Mouse (Mus musculus): Measurements from ENCODE around the gene Cenps.
"Not testable (repeated sequence)": the region's sequence is repeated elsewhere in the genome, so short reads cannot be mapped to it uniquely, and the experiment has no call there.

Cenps gene

DNA sequence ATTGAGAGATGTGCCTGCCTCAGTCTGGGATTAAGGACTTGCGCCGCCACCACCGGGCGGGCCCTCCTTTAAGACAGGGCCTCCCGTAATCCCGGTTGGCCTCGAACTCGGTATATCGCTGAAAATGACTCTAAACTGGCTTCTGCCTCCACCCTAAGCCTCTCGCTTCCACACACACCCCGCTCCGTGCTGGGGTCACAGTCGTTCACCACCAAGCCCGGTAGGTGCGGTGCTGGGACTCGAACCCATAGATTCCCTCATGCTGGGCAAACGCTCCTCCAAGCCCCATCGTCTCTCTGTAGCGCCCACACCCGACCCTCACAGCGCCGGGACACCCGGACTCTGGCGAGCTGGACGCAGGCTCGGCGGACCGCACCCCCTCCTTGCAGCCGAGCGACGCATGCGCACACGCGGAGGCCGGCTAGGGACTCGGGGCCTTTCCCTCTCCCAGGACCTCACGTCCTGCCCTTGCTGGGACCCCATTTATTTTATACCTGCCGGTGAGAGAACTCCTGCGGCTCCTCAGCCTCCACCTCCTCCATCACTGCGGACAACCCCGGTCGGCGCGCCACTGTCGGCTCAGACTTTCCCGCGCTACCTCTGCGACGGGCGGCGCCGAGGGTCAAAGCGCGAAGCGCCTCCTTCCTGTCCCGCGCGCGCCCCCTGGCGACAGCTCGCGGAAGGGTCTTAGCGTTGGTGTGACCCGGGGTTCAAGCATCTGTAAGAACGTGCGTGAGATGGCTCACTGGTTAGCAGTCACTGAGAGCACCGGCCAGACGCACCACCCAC lies at the start of gene Cenps:
TSS of gene Cenps (minus strand) at position 648 of the 789 bp plus-strand sequence.
- DNase-seq (ENCODE audit: low read depth, low spot score): peak; percentile 92

DNA sequence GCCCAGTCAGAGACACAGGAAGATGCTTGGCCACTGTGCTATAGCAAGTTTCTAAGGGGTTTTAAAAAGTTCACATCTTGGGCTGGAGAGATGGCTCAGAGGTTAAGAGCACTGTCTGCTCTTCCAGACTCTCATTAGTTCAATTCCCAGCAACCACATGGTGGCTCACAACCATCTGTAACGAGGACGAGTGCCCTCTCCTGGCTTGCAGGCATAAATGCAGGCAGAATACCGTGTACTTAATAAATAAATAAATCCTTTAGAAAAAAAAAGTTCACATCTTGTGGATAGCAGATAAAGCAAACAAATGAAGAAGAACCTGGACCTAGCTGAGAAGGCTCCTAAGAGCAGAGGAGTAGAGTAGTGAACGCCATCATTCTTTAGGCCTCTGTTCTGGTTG lies 45.3 kb upstream of the Cenps start:
- DNase-seq (ENCODE audit: low read depth, low spot score): peak; percentile 72

DNA sequence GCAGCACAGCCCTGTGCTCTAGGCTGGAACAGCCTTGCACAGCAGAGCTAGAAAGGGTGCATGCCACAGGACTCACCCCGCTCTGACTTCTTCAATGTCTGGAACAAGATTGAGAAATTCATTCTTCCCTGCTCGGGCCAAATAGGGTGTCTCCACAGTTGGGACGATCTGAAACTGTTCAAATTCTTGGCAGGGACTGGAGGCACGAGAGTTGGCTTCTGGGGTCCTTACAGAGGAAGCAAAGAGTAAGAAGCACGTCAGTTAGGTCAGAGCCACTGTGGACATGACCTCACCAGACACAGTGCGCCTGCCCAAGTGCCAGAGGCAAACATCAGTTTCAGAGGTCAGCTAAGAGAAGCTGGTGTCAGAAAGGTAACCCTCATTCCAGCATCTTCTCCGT lies 44.8 kb upstream of the Cenps start:
- DNase-seq (ENCODE audit: low read depth, low spot score): no peak

DNA sequence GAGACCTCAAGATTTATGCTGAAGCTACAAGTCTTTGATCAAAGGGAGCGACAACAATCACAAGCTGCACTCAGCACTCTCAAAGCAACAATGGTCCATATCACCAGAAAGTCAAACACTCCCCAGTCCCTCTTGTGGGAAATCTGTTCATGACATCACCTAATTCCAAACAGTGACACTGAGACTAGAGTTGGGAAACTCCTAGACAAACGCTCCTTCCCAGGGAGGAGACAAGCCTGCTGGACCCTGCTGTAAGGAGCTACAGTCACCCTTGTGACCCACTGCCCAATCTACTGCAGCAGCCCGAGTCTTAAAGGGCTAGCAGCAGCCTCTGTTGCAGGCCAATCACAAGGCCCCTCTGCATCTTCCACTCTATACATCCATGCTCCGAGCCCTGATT lies 42.1 kb upstream of the Cenps start:
- DNase-seq (ENCODE audit: low read depth, low spot score): no peak

DNA sequence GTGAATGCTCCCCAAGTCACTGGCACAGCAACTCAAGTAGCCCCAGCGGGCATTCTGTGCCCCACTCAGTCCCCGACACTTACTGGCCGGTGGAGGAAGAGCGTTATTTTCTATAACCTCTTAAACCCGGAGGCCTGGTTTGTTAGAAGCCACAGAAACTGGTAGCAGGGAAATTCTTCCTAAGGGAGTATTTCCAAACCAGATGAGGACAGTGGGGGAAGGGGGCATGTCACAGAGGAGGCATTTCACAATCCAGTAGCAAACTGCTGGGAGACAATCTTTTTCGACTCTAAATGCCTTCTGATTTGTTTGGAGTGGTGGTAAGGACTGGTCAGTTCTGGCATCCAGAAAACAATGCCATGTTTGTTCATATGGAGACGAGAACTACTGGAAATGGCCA lies 41.7 kb upstream of the Cenps start:
- no peak for DNase-seq (ENCODE audit: low read depth, low spot score)

DNA sequence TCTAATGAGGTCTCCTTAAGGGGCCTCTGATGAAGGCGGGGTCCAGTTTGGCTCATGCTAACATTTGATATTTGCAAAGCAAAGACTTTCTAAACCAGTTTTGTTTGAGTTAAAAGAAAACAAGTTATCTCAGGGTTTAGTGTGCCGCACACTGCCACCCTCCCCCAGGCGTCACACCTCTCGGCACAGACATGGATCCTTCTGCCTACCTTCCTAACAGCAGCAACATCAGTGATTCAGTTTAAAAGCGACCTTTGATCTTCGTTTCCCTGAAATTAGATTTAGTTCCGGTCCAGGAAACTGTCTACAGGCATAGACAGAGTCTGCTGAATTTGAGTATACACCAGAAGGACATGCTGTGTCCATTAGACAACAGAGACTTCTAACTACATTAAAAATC lies 40.9 kb upstream of the Cenps start:
- no peak for DNase-seq (ENCODE audit: low read depth, low spot score)

DNA sequence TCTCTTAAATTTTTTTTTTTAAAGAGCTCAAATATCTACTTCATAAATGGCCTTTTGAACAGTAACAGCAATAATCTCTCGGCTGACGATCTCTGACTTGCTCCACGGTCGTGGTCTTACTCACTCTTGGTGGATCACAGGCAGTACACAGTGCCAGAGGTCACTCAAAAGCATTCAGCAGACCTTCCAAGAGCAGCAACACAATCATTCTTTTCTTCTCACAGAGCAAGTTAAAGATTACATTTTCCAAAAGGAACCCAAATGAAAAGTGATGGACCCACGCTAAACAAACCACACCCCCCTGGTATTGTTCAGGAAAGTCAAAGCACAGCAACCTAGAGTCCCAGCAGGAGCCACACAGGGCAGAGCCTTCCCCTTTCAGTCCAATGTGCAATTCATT lies 39.6 kb upstream of the Cenps start:
- DNase-seq (ENCODE audit: low read depth, low spot score): no peak

DNA sequence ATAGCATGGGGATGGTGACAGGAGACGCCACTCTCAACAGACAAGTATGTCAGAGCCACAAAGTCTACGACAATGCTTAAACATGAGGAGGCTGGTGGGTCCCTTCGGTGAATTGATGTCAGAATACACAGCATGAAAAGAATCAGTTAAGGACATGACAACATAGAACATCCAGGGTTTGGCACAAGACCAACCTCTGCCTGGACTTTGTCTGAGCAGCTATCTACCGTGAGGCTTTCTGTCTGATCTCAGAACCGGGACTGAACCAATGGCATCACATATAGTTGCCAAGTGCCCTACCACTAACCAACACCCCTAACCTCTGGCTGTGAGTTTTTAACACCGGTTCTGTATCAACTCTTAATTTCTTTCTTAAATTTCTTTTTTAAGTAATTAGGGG lies 39.2 kb upstream of the Cenps start:
- DNase-seq (ENCODE audit: low read depth, low spot score): no peak

DNA sequence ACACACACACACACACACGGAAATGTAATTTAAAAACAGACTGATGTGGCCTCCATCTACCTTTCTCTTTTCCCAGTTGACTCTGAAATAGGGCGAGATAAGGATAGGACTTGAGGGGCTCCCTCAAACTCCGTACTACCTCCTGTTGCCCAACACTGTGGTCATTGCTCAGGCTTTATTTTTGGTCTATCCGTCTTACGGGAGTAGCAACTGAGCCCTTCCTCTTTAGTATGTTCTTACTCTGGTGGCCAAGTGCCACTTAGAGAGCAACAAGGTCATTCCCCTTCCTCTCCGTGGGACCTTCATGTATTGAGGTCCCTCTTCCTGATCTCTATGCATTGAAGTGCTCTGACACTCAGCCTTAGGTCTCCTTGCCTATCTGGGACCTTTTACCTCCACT lies 36.2 kb upstream of the Cenps start:
- no peak for DNase-seq (ENCODE audit: low read depth, low spot score)

DNA sequence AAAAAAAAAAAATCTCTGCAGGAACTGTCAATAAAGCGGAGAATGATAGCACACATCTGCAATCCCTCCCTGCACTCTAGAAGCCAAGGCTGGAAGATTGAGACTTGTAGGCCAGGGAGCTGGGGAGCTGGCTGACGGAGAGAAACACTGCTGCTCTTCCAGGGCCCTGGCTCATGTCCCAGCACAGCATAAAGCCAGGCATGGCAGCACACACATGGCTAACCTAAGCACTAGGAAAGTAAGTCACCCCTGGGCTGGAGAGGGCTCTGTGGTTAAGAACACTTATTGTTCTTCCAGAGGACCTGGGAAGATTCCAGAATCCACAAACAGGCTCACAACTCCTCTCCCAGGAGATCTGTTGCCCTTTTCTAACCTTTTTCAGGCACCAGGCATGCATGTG lies 35.2 kb upstream of the Cenps start:
- DNase-seq (ENCODE audit: low read depth, low spot score): no peak

DNA sequence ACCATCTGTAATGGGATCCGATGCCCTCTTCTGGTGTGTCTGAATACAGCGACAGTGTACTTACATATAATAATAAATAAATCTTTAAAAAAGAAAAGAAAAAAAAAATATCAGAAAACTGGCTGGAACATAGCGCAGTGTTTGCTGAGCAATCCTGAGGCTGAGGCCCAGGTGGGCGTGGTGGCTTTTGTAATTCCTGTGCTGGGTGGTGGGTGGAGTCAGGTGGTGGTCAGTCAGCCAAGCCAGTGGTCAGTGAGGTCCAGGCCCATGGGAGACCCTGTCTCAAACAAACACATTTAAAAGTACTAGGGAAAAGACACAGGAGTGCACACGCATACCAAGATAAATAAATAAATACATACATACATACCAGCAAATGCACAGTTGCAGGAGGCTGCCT lies 34.7 kb upstream of the Cenps start:
- DNase-seq (ENCODE audit: low read depth, low spot score): no peak

DNA sequence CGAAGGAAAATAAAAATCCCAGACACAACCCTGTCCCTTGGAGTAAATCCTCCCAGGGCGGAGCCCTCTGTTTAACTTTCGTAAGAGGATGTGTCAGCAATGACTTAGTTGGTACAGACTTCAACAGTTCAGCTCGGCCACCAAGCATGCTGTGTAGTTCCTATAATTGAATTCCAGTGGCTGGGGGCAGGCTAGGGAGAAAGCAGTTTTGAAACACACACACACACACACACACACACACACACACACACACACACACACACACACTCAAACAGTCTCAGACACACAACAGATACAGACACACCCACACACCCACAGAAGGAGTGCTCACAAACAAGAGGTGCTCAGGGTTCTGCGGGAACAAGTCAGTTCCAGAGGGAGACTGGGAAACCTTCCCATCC lies 34.2 kb upstream of the Cenps start:
- no peak for DNase-seq (ENCODE audit: low read depth, low spot score)

DNA sequence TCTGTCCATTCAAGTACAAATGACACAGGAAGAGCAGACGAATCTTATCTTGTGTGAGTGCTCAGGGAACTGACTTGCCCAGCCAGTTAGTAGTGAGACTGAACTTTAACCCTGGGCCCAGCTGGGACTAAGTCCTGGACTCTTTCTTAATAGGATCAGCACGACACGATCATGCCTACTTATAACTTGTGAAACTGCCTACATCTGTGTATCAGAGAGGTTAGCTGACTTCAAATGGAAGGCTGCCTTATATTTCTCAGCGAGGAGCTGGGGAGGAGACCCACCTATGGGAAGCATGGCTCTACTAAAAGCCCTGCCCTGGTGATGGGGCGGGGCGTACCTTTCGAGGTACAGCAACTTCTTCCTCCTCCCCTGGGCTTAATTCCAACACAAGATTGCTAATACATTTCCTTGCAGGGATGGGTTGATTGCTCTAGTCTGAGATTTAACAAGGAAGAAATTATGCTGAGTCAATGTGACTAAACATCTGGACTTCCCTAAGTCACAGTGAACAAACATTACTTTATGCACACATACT lies 33.0 kb upstream of the Cenps start:
- DNase-seq (ENCODE audit: low read depth, low spot score): no peak

DNA sequence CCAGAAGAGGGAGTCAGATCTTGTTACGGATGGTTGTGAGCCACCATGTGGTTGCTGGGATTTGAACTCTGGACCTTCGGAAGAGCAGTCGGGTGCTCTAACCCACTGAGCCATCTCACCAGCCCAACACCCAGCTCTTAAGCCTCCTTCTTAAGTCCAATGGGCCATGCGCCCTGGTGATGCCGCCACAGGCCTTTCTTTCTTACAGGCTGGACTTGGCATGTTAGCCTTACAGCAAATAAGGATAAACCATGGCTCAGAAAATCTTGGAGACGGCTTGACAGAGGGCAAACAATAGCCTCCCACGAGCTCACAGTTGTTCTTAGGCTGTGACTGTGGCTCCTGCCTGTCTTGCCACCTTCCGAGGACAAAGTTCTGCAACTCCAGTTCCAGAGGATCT lies 32.5 kb upstream of the Cenps start:
- not testable (repeated sequence) for DNase-seq (ENCODE audit: low read depth, low spot score)

DNA sequence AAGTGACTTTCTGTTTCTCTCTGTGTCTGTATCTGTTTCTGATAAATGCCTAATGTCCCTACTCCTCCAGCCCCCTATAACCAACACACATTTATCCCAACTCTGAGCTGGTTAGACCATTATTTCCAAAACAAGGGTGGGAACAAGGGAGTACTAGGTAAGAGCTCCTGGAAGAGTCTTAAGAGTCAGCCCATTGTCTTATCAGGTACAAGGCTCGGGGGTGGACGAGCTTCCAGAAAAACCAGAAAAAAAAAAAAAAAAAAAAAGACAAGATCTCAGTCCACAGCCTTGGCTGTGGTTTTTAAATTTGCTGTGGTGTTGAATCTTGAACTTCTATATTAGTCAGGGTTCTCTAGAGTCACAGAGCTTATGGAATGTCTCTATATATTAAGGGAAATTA lies 30.6 kb upstream of the Cenps start:
- DNase-seq (ENCODE audit: low read depth, low spot score): no peak

DNA sequence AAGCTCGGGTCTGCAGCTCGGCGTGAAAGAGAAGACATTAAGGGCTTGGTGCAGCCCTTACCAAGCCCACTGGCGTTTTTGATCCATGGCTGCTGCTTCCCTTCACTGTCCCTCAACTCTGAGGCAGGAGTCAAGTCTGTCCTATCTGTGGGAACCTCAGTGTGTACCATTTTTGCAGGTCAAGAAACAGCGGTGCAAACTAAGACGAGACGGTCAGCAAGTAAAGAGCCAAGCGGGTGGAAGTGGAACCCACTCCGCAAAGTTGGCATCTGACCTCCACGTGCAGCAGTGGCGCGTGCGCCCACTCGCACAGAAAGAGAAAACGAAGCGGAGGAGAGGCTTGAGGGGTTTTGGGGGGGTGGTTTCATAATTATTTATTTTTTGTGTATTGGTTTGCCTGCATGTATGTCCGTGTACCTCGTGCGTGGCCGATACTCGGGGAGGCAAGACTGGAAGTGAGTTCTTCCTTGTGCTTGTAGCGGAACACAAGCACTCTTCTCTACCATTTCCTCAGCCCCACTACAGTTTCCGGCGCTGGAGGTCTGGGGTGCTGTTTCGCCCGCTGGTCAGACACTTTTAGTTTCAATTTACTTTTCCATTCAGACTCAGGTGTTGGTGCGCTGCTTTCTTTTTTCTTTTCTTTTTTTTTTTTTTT lies 29.7 kb upstream of the Cenps start:
- peak; percentile 65 for DNase-seq (ENCODE audit: low read depth, low spot score)

DNA sequence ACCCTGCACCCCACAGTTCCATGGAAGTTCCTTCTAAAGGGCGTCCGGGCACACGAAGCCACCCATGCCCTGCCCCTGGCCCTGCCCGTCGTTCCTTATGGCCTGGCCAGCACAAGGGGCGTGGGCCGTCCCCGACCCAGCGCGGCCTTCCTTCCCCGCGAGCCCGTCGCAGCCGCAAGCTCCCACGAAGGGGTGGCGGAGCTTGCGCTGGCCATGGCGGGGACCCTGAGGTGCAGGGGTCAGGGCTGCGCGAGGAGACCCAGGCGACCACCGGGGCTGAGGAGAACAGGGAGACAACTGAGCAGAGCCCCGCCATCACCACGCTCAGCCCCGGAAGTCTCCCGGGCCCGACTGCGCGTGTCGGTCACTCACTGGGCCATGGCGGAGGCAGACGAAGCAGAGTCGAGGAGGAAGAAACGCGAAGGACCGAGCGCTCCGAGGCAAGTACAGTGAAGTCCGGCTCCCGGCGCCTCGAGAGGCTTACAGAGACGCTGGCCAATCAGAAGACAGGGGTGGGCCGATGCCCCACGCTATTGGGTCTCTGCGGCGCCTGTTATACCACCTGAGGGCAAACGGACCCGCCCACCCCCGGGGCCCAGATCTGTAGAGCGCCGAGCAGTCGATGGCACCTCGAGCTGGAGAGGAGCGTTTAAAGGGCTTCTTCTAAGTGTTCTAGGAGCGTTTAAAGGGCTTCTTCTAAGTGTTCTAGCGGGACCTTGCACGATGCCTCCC lies 29.0 kb upstream of the Cenps start, which contains the start of gene Pgd:
TSS of gene Pgd (minus strand) at position 557 of the 732 bp plus-strand sequence.
- peak; percentile 96 for DNase-seq (ENCODE audit: low read depth, low spot score)

DNA sequence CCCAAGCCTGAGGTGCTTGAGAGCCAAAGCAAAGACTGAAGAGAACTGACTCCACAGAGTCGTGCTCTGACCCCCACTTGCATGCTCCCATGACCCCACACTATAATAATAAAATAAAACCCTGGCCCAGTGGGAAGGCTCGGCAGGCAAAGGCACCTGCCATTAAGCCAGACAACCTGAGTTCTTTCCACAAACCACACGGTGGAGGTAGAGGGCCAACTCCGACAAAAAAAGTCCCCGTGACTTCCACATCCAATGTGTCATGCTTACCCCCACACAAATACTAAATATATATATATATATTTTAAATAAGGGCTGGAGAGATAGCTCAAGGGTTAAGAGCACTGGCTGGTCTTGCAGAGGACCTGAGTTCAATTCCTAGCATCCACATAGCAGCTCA lies 26.7 kb upstream of the Cenps start:
- DNase-seq (ENCODE audit: low read depth, low spot score): no peak

DNA sequence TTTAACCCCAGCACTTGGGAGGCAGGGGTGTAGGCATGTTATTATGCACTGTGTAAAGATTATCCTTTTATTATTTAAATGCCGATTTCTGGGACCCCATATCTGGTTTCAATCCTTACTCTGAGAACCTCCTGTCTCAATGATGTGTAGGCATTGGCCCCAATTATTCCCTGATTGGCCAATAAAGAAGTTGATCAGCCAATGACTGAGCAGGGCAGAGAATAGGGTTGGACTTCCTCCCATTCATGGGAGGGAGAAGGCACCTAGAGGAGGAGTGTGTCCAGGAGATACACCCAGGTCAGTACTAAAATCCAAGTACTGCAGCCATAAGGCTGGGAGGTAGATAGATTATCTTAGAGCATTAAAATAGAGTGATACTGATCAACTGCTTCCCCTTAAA lies 25.8 kb upstream of the Cenps start:
- no peak for DNase-seq (ENCODE audit: low read depth, low spot score)

DNA sequence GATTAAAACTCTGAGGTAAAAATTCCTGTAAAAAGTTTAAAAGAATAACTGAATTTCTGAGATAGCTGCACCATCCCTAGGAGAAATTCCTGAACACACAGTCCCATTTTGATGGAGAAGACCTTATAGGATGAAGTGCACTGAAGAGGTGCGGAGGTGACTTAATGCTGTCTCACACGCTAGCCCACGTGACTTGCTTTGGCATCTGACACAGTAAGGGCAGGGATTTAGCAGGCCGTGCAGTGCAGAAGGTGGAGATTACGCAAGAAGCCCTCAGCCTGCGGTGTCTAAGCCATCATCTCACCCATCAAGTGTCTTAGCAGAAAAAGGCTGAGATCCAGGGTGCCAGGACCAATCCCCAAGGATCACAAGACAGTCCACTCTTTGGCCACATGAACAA lies 23.7 kb upstream of the Cenps start:
- no peak for DNase-seq (ENCODE audit: low read depth, low spot score)

DNA sequence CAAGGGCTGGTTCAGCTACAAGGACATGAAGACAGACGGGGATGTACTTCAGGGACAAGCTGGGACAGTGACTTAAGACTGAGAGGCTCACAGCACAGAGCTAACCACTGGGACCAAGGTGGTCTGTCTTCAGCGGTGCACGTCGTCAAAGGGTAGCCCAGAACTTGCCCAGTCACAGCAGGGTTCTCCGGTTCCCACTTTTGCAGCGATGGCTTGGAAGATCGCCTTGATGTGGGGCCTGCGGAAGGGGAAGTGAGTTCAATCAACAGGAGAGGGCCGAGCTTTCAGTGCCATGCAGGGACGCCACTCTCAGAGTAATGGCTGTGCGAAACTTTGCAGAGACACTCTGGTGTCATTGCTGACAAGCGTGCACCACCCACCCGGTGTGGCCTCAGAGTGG lies 22.5 kb upstream of the Cenps start:
- no peak for DNase-seq (ENCODE audit: low read depth, low spot score)

DNA sequence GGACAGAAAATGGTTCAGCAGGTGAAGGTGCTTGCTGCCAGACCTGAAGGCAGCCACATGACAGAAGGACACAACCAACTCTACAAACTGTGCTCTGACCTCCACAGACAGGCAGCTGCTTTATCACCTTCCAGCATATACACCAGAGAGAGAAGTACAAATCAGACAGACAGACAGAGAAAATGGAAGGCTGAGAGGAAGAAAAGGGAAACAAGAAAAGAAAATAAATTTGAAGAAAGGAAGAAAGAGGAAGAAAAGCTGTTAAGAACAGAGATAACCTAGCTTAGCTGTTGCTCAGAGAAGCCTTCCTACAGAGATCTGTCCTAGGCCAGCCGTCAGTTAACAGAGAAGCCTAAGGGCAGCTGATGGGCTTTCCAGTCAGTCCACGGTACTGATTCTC lies 21.8 kb upstream of the Cenps start:
- no peak for DNase-seq (ENCODE audit: low read depth, low spot score)

All from CD4-positive, CD25-positive, alpha-beta regulatory T cell, adult 2 months (primary cell).